Mouse (Mus musculus): ENCODE measurements around the gene Ccdc17. TPM values are rescaled to one million over a fixed set of nuclear protein-coding genes. Genes with fewer than 3 reads are reported as not detected.

The Ccdc17 gene
- total and polyA plus RNA-seq, 2 experiments from 2014 or later, result 2.8 to 3.3 TPM

- peaks cover 12% of the 10 kb centered on the region for H3K4me1 ChIP-seq (ENCODE audit: insufficient read depth)
- TF ChIP-seq CTCF (IDR thresholded peaks at IDR 0.05; ENCODE audit: low read depth), result peak; percentile 52
- H3K9ac ChIP-seq, result peak overlapping the region; percentile 88
Observed at GRCm38 (mm10) chr4:116626658-116627358, 30.4 kb downstream of the Ccdc17 start.

DNA sequence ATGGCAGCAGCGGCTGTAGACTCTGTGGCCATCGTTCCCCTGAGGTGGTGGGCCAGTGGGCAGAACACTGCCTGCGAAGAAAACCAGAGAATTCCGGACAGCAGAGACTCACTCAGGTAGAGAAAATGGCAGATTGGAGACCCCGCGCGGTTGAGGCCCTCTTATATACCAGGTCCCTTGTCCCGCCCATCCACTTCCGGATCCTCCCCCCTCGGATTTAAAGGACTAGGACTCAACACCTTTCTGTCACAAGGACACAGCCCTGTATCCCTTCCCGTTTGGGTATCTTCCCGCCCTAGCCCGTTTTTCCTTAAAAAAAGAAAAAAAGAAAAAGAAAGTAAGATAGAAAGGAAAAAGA lies 30.9 kb downstream of the Ccdc17 start:
- H3K9ac ChIP-seq, result peak overlapping the region; percentile 88
- DNase-seq, result peak; percentile 95
- TF ChIP-seq CTCF (IDR thresholded peaks at IDR 0.05; ENCODE audit: low read depth), result no peak
- H3K27ac ChIP-seq (ENCODE audit: low read depth, low read length), result peak overlapping the region; percentile 96
- H3K27me3 ChIP-seq (ENCODE audit: insufficient read depth, low read length), result no peaks in the 10 kb centered on the region
- peak overlapping the region; percentile 99 for H3K4me3 ChIP-seq (ENCODE audit: low read depth, low read length)
- H3K9me3 ChIP-seq (ENCODE audit: low read length), result no peaks in the 10 kb centered on the region
- peak; percentile 95 for ATAC-seq
- H3K4me2 ChIP-seq (ENCODE audit: low read depth), result peak overlapping the region; percentile 68
- no peaks in the 10 kb centered on the region for H3K36me3 ChIP-seq (ENCODE audit: insufficient read depth)
- under 1% methylated on average over 13 of the region's 13 CpGs for WGBS
- H3K4me1 ChIP-seq (ENCODE audit: insufficient read depth), result peaks cover 12% of the 10 kb centered on the region

More at GRCm38 (mm10) chr4:116626658-116627358, 30.4 kb downstream of the Ccdc17 start:
- peak overlapping the region; percentile 99 for H3K4me3 ChIP-seq (ENCODE audit: low read depth, low read length)
- 1% methylated on average over 51 of the region's 53 CpGs for WGBS
- H3K27ac ChIP-seq (ENCODE audit: low read depth, low read length), result peak overlapping the region; percentile 96
- no peaks in the 10 kb centered on the region for H3K36me3 ChIP-seq (ENCODE audit: insufficient read depth)
- no peaks in the 10 kb centered on the region for H3K27me3 ChIP-seq (ENCODE audit: insufficient read depth, low read length)
- ATAC-seq, result peak; percentile 73
- H3K4me2 ChIP-seq (ENCODE audit: low read depth), result peak overlapping the region; percentile 68
- DNase-seq, result peak; percentile 92
- no peaks in the 10 kb centered on the region for H3K9me3 ChIP-seq (ENCODE audit: low read length)

DNA sequence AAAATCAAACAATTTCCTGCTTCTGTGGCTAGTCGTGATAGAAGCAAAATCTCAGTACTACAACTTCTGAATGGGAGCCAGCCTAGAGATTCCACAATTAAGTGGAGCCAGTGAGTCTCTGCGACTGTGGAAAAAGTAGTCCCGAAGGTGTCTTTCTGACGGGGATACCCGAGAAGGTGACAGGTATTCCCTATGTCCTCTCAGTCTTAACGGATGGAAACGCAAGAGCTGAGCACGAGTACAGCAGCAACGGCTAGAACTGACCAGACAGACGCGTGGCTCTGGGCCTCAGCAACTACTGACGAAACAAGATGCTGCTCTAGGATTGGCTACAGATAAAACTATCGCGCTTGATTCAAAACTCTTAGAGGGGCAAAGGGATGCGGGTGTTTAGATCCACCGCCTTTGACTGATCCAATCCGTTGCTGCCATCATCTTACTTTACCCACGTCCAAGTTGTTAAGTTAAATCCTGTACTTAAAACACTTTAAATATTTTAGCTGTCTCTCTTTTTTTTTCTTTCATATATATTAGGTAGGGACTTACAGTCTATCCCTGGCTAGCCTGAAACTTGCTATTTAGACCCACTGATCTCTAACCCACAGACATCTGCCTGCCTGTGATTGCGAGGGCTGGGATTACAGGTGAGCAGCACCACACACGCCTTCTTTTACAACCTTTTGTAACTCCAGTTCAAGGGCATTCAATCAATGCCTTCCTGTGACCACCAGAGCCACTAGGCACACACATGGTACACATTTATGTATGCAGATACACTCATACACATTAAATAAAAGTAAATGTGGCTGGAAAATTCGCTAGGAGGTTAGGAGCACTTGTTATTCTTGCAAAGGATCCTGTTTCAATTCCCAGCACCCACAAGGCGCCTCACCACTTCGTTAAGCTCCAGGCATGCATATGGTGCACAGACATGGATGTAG lies 31.5 kb downstream of the Ccdc17 start, which contains the start of gene Nasp:
Gene Nasp (minus strand): TSS at position 220 of the 941 bp plus-strand sequence.
- H3K9ac ChIP-seq, result peak within 1 kb of the TSS; percentile 88
- H3K4me2 ChIP-seq (ENCODE audit: low read depth), result peak within 1 kb of the TSS; percentile 68
- peak within 1 kb of the TSS; percentile 96 for H3K27ac ChIP-seq (ENCODE audit: low read depth, low read length)
- H3K4me3 ChIP-seq (ENCODE audit: low read depth, low read length), result peak within 1 kb of the TSS; percentile 99
- no peaks in the 10 kb centered on the region for H3K27me3 ChIP-seq (ENCODE audit: insufficient read depth, low read length)
- no peaks in the 10 kb centered on the region for H3K36me3 ChIP-seq (ENCODE audit: insufficient read depth)
- H3K4me1 ChIP-seq (ENCODE audit: insufficient read depth), result peaks cover 12% of the 10 kb centered on the region
- 7% methylated on average over 23 of the region's 23 CpGs for WGBS
- no peak for TF ChIP-seq CTCF (IDR thresholded peaks at IDR 0.05; ENCODE audit: low read depth)
- no peaks in the 10 kb centered on the region for H3K9me3 ChIP-seq (ENCODE audit: low read length)
- DNase-seq, result peak; percentile 92
- peak; percentile 89 for ATAC-seq

- ATAC-seq, result no peak
- Histone ChIP-seq H3K9ac (no peak overlapping the region), H3K27me3 (ENCODE audit: insufficient read depth, low read length) (no peaks in the 10 kb centered on the region), H3K4me3 (ENCODE audit: low read depth, low read length) (no peak overlapping the region), H3K36me3 (ENCODE audit: insufficient read depth) (peaks cover 48% of the 10 kb centered on the region), H3K4me2 (ENCODE audit: low read depth) (no peak overlapping the region), H3K4me1 (ENCODE audit: insufficient read depth) (no peaks in the 10 kb centered on the region), H3K27ac (ENCODE audit: low read depth, low read length) (no peak overlapping the region), H3K9me3 (ENCODE audit: low read length) (no peaks in the 10 kb centered on the region)
- DNase-seq, result no peak
- WGBS, result 39% methylated on average over 1 of the region's 1 CpGs
- TF ChIP-seq CTCF (IDR thresholded peaks at IDR 0.05; ENCODE audit: low read depth), result no peak
Observed at GRCm38 (mm10) chr4:116635197-116635596, 38.7 kb downstream of the Ccdc17 start.

GRCm38 (mm10) chr4:116638821-116639220 lies 42.4 kb downstream of the Ccdc17 start:
- H3K27ac ChIP-seq (ENCODE audit: low read depth, low read length), result no peak overlapping the region
- H3K9me3 ChIP-seq (ENCODE audit: low read length), result no peaks in the 10 kb centered on the region
- no peak overlapping the region for H3K4me2 ChIP-seq (ENCODE audit: low read depth)
- WGBS, result 96% methylated on average over 6 of the region's 6 CpGs
- H3K4me3 ChIP-seq (ENCODE audit: low read depth, low read length), result no peak overlapping the region
- H3K27me3 ChIP-seq (ENCODE audit: insufficient read depth, low read length), result no peaks in the 10 kb centered on the region
- peaks cover 68% of the 10 kb centered on the region for H3K36me3 ChIP-seq (ENCODE audit: insufficient read depth)
- H3K9ac ChIP-seq, result no peak overlapping the region
- H3K4me1 ChIP-seq (ENCODE audit: insufficient read depth), result no peaks in the 10 kb centered on the region
- no peak for TF ChIP-seq CTCF (IDR thresholded peaks at IDR 0.05; ENCODE audit: low read depth)
- ATAC-seq (no peak), DNase-seq (no peak)

GRCm38 (mm10) chr4:116642071-116642470 lies 45.6 kb downstream of the Ccdc17 start:
- no peak for DNase-seq
- Histone ChIP-seq H3K9me3 (ENCODE audit: low read length) (no peaks in the 10 kb centered on the region), H3K27ac (ENCODE audit: low read depth, low read length) (no peak overlapping the region), H3K27me3 (ENCODE audit: insufficient read depth, low read length) (no peaks in the 10 kb centered on the region), H3K4me2 (ENCODE audit: low read depth) (no peak overlapping the region), H3K9ac (no peak overlapping the region), H3K36me3 (ENCODE audit: insufficient read depth) (peaks cover 46% of the 10 kb centered on the region), H3K4me1 (ENCODE audit: insufficient read depth) (no peaks in the 10 kb centered on the region), H3K4me3 (ENCODE audit: low read depth, low read length) (no peak overlapping the region)
- peak; percentile 29 for TF ChIP-seq CTCF (IDR thresholded peaks at IDR 0.05; ENCODE audit: low read depth)
- ATAC-seq, result no peak
- 97% methylated on average over 1 of the region's 1 CpGs for WGBS

All from forebrain, postnatal 0 days (tissue).